Mouse (Mus musculus) kidney, adult 2 months (tissue): Measurements from ENCODE around the gene Cry2.

Source experiments
- CTCF ChIP-seq: fragments of 200-500 bp; conservative IDR thresholded peaks from 2 replicates; pipeline ENCODE4 v1.5.1; 2011; ENCODE audit warnings: low read depth, mild to moderate bottlenecking, control low read depth, low read length, moderate library complexity, mixed read lengths; ENCODE audit not compliant: insufficient read depth, insufficient read length
- POLR2A ChIP-seq: fragments of 200-500 bp; IDR thresholded peaks from one replicate; pipeline ENCODE4 v1.6.1; 2011; ENCODE audit warnings: low read depth, low read length, control low read depth

GRCm38 (mm10) chr2:92424462-92425308 is 9.2 kb downstream of the Cry2 start:
- TF ChIP-seq CTCF (no peak), POLR2A (no peak)
